ENCODE assay signal across 8 mouse cellular contexts in genomic region chr15:78624431-78624950, GRCm38 (mm10). TPM values are rescaled to one million over a fixed set of nuclear protein-coding genes. Genes with fewer than 3 reads are reported as not detected.
DNase-seq lines count a peak whose midpoint lies in the region; ATAC-seq and TF ChIP-seq lines count a peak whose summit lies in the region.
"Had no signal": no experiment of that assay in that cellular context is flagged by ENCODE, and none has a peak within 500 bp of the region (broad histone marks: within the 10 kb centered on the region; RNA-seq: fewer than 3 reads in every experiment).

No protein-coding gene starts in this region.

- 62% methylated on average over 13 of the region's 13 CpGs for WGBS in hindbrain, embryonic 10.5 days
- WGBS in midbrain, postnatal 0 days, result 35% methylated on average over 13 of the region's 13 CpGs

- H3K4me1 ChIP-seq in hindbrain, embryonic 10.5 days (replicated peaks), result peaks cover 15% of the 10 kb centered on the region; the same call in 1 of the 2 replicates
- H3K4me1 ChIP-seq in midbrain, postnatal 0 days (ENCODE audit: insufficient read depth, low read length), result no peaks in the 10 kb centered on the region
- H3K4me1 ChIP-seq: liver, embryonic 15.5 days had no signal

- peak; percentile 62; the same call in 1 of the 2 replicates for ATAC-seq in midbrain, postnatal 0 days (ENCODE audit: low FRiP score)
- no peak for ATAC-seq in monocyte, adult 5-6 weeks (replicated peaks; ENCODE audit: insufficient number of reproducible peaks, low FRiP score, low TSS enrichment, poor library complexity, severe bottlenecking)

- no peak overlapping the region for H3K4me3 ChIP-seq in hindbrain, embryonic 10.5 days
- no peak overlapping the region for H3K4me3 ChIP-seq in midbrain, postnatal 0 days (ENCODE audit: low read depth, low read length)
- H3K4me3 ChIP-seq: liver, embryonic 15.5 days had no signal

- H3K9me3 ChIP-seq in hindbrain, embryonic 10.5 days, result no peaks in the 10 kb centered on the region
- H3K9me3 ChIP-seq in midbrain, postnatal 0 days (ENCODE audit: low read length), result no peaks in the 10 kb centered on the region
- H3K9me3 ChIP-seq: liver, embryonic 15.5 days had no signal

- H3K4me2 ChIP-seq in midbrain, postnatal 0 days (ENCODE audit: low read depth, low read length, poor library complexity, severe bottlenecking), result no peak overlapping the region
- H3K4me2 ChIP-seq: liver, embryonic 15.5 days had no signal

- no peak for TF ChIP-seq CTCF in midbrain, postnatal 0 days (IDR thresholded peaks at IDR 0.05)

- H3K9ac ChIP-seq in midbrain, postnatal 0 days (replicated peaks; ENCODE audit: low read length, poor library complexity, severe bottlenecking), result no peak overlapping the region
- H3K9ac ChIP-seq: liver, embryonic 15.5 days had no signal

- H3K27me3 ChIP-seq in hindbrain, embryonic 10.5 days (ENCODE audit: insufficient read depth, poor library complexity, severe bottlenecking), result peaks cover 19% of the 10 kb centered on the region
- peaks cover 3% of the 10 kb centered on the region; the same call in 1 of the 2 replicates for H3K27me3 ChIP-seq in midbrain, postnatal 0 days (ENCODE audit: insufficient read depth, low read length)
- H3K27me3 ChIP-seq: liver, embryonic 15.5 days had no signal

- H3K27ac ChIP-seq in hindbrain, embryonic 10.5 days, result peak overlapping the region; percentile 59; the same call in 1 of the 2 replicates
- no peak overlapping the region for H3K27ac ChIP-seq in midbrain, postnatal 0 days (ENCODE audit: low read depth, low read length)
- H3K27ac ChIP-seq: liver, embryonic 15.5 days had no signal

- DNase-seq in NIH3T3 (ENCODE audit: low read depth), result peak; percentile 97
- DNase-seq in adrenal gland, postnatal 36 days, result peak; percentile 90 to 94
- DNase-seq in frontal cortex, postnatal 36 days (ENCODE audit: low spot score in 2 of 2), result peak; percentile 55 to 57
- DNase-seq in hindbrain, embryonic 10.5 days (ENCODE audit: low spot score), result no peak
- DNase-seq in layer of hippocampus, adult 9-11 months, result peak; percentile 77
- peak; percentile 87 for DNase-seq in midbrain, postnatal 0 days (ENCODE audit: low spot score)

- H3K36me3 ChIP-seq in hindbrain, embryonic 10.5 days, result no peaks in the 10 kb centered on the region
- H3K36me3 ChIP-seq in midbrain, postnatal 0 days (ENCODE audit: insufficient read depth, low read length), result no peaks in the 10 kb centered on the region
- H3K36me3 ChIP-seq: liver, embryonic 15.5 days had no signal

RNA-seq across cellular contexts. Expression of gene Cyth4, which starts 27.6 kb away (rescaled TPM):
- 10 to 100 TPM in 1 of 2 experiments, 1 to 10 TPM in 1; 6.8 to 10.2 TPM for total RNA-seq in adrenal gland, postnatal 36 days (2021)
- polyA plus RNA-seq in hindbrain, embryonic 10.5 days (2016; fragmentation: Nextera tagmentation; extraction: Ambion mirVana), result 4.9 and 8.1 TPM in 2 replicates
- total RNA-seq in midbrain, postnatal 0 days (2014; rRNA removed), result 5.9 and 7.2 TPM in 2 replicates
- 4.5 and 6.3 TPM in 2 replicates for polyA plus RNA-seq in midbrain, postnatal 0 days (2015; fragmentation: Nextera tagmentation; extraction: Ambion mirVana)
- 298 to 420 TPM (median 312 TPM) in 3 replicates for total RNA-seq in monocyte, adult 5-6 weeks (2017)

RNA-seq across cellular contexts. Expression of gene Rac2, which starts 51.9 kb away (rescaled TPM):
- 1 to 10 TPM; 3.3 to 3.7 TPM for total RNA-seq in adrenal gland, postnatal 36 days (2021)
- polyA plus RNA-seq in hindbrain, embryonic 10.5 days (2016; fragmentation: Nextera tagmentation; extraction: Ambion mirVana), result 7.8 and 8.1 TPM in 2 replicates
- 1.7 and 2.6 TPM in 2 replicates for total RNA-seq in midbrain, postnatal 0 days (2014; rRNA removed)
- polyA plus RNA-seq in midbrain, postnatal 0 days (2015; fragmentation: Nextera tagmentation; extraction: Ambion mirVana), result 4.3 and 4.9 TPM in 2 replicates
- 125 to 216 TPM (median 199 TPM) in 3 replicates for total RNA-seq in monocyte, adult 5-6 weeks (2017)

Comparison
In these comparisons a context has a peak if more than half of its experiments do, and no peak if none do; other contexts are left out.
1. RNA of gene Cyth4, which starts 27.6 kb away (total RNA-seq): 298 to 420 TPM in monocyte, adult 5-6 weeks; 6.8 to 10.2 TPM in adrenal gland, postnatal 36 days and 5.9 to 7.2 TPM in midbrain, postnatal 0 days; every median in the first group is over 10 times any median in the second.
2. RNA of gene Rac2, which starts 51.9 kb away (total RNA-seq): 125 to 216 TPM in monocyte, adult 5-6 weeks; 3.3 to 3.7 TPM in adrenal gland, postnatal 36 days and 1.7 to 2.6 TPM in midbrain, postnatal 0 days; every median in the first group is over 10 times any median in the second.